Mouse (Mus musculus): ENCODE results near the gene Bend3. TPM values are rescaled to one million over a fixed set of nuclear protein-coding genes. Genes with fewer than 3 reads are reported as not detected.

Bend3 gene
- polyA plus RNA-seq, 1 experiment = 4.3 TPM

- H3K4me3 ChIP-seq (ENCODE audit: insufficient read depth, low read length) = no peak overlapping the region
- TF ChIP-seq CTCF (IDR thresholded peaks at IDR 0.05; ENCODE audit: extremely low read depth, insufficient read depth, low read length) (no peak), POLR2A (IDR thresholded peaks at IDR 0.05; ENCODE audit: extremely low read depth, insufficient read depth, low read length) (no peak)
- no peaks in the 10 kb centered on the region for H3K4me1 ChIP-seq (ENCODE audit: control insufficient read depth, insufficient read depth, low read length)
- no peak overlapping the region for H3K27ac ChIP-seq (ENCODE audit: insufficient read depth, low read length)
Measured at GRCm38 (mm10) chr10:43488258-43488657, 9.6 kb downstream of the Bend3 start.

GRCm38 (mm10) chr10:43489139-43489538, 10.5 kb downstream of the Bend3 start:
- TF ChIP-seq POLR2A (IDR thresholded peaks at IDR 0.05; ENCODE audit: extremely low read depth, insufficient read depth, low read length) (no peak), CTCF (IDR thresholded peaks at IDR 0.05; ENCODE audit: extremely low read depth, insufficient read depth, low read length) (no peak)
- Histone ChIP-seq H3K27ac (ENCODE audit: insufficient read depth, low read length) (no peak overlapping the region), H3K4me1 (ENCODE audit: control insufficient read depth, insufficient read depth, low read length) (no peaks in the 10 kb centered on the region), H3K4me3 (ENCODE audit: insufficient read depth, low read length) (no peak overlapping the region)

- Histone ChIP-seq H3K27ac (ENCODE audit: insufficient read depth, low read length) (no peak overlapping the region), H3K4me3 (ENCODE audit: insufficient read depth, low read length) (no peak overlapping the region), H3K4me1 (ENCODE audit: control insufficient read depth, insufficient read depth, low read length) (no peaks in the 10 kb centered on the region)
- TF ChIP-seq POLR2A (IDR thresholded peaks at IDR 0.05; ENCODE audit: extremely low read depth, insufficient read depth, low read length) = no peak
Measured at GRCm38 (mm10) chr10:43489550-43489949, 10.9 kb downstream of the Bend3 start.

- Histone ChIP-seq H3K4me1 (ENCODE audit: control insufficient read depth, insufficient read depth, low read length) (no peaks in the 10 kb centered on the region), H3K27ac (ENCODE audit: insufficient read depth, low read length) (no peak overlapping the region), H3K4me3 (ENCODE audit: insufficient read depth, low read length) (no peak overlapping the region)
- no peak for TF ChIP-seq POLR2A (IDR thresholded peaks at IDR 0.05; ENCODE audit: extremely low read depth, insufficient read depth, low read length)
- no peak for TF ChIP-seq CTCF (IDR thresholded peaks at IDR 0.05; ENCODE audit: extremely low read depth, insufficient read depth, low read length)
Measured at GRCm38 (mm10) chr10:43490034-43490433, 11.4 kb downstream of the Bend3 start.

- Histone ChIP-seq H3K4me3 (ENCODE audit: insufficient read depth, low read length) (no peak overlapping the region), H3K27ac (ENCODE audit: insufficient read depth, low read length) (no peak overlapping the region), H3K4me1 (ENCODE audit: control insufficient read depth, insufficient read depth, low read length) (no peaks in the 10 kb centered on the region)
- no peak for TF ChIP-seq POLR2A (IDR thresholded peaks at IDR 0.05; ENCODE audit: extremely low read depth, insufficient read depth, low read length)
- no peak for TF ChIP-seq CTCF (IDR thresholded peaks at IDR 0.05; ENCODE audit: extremely low read depth, insufficient read depth, low read length)
Measured at GRCm38 (mm10) chr10:43490846-43491245, 12.2 kb downstream of the Bend3 start.

GRCm38 (mm10) chr10:43502599-43502998, 24.0 kb downstream of the Bend3 start:
- H3K4me1 ChIP-seq (ENCODE audit: control insufficient read depth, insufficient read depth, low read length) = no peaks in the 10 kb centered on the region
- no peak overlapping the region for H3K4me3 ChIP-seq (ENCODE audit: insufficient read depth, low read length)
- TF ChIP-seq CTCF (IDR thresholded peaks at IDR 0.05; ENCODE audit: extremely low read depth, insufficient read depth, low read length) = no peak
- TF ChIP-seq POLR2A (IDR thresholded peaks at IDR 0.05; ENCODE audit: extremely low read depth, insufficient read depth, low read length) = no peak
- H3K27ac ChIP-seq (ENCODE audit: insufficient read depth, low read length) = no peak overlapping the region

- TF ChIP-seq CTCF (IDR thresholded peaks at IDR 0.05; ENCODE audit: extremely low read depth, insufficient read depth, low read length) (no peak), POLR2A (IDR thresholded peaks at IDR 0.05; ENCODE audit: extremely low read depth, insufficient read depth, low read length) (no peak)
- H3K27ac ChIP-seq (ENCODE audit: insufficient read depth, low read length) = no peak overlapping the region
- H3K4me1 ChIP-seq (ENCODE audit: control insufficient read depth, insufficient read depth, low read length) = no peaks in the 10 kb centered on the region
- H3K4me3 ChIP-seq (ENCODE audit: insufficient read depth, low read length) = no peak overlapping the region
Measured at GRCm38 (mm10) chr10:43504291-43504690, 25.7 kb downstream of the Bend3 start.

- Histone ChIP-seq H3K4me1 (ENCODE audit: control insufficient read depth, insufficient read depth, low read length) (no peaks in the 10 kb centered on the region), H3K4me3 (ENCODE audit: insufficient read depth, low read length) (no peak overlapping the region), H3K27ac (ENCODE audit: insufficient read depth, low read length) (no peak overlapping the region)
- TF ChIP-seq POLR2A (IDR thresholded peaks at IDR 0.05; ENCODE audit: extremely low read depth, insufficient read depth, low read length) = no peak
- TF ChIP-seq CTCF (IDR thresholded peaks at IDR 0.05; ENCODE audit: extremely low read depth, insufficient read depth, low read length) = no peak
Measured at GRCm38 (mm10) chr10:43507051-43507450, 28.4 kb downstream of the Bend3 start.

GRCm38 (mm10) chr10:43509228-43509627, 30.6 kb downstream of the Bend3 start:
- H3K4me1 ChIP-seq (ENCODE audit: control insufficient read depth, insufficient read depth, low read length) = no peaks in the 10 kb centered on the region
- H3K4me3 ChIP-seq (ENCODE audit: insufficient read depth, low read length) = no peak overlapping the region
- TF ChIP-seq CTCF (IDR thresholded peaks at IDR 0.05; ENCODE audit: extremely low read depth, insufficient read depth, low read length) (no peak), POLR2A (IDR thresholded peaks at IDR 0.05; ENCODE audit: extremely low read depth, insufficient read depth, low read length) (no peak)
- H3K27ac ChIP-seq (ENCODE audit: insufficient read depth, low read length) = no peak overlapping the region

GRCm38 (mm10) chr10:43512976-43513375, 34.3 kb downstream of the Bend3 start:
- H3K4me3 ChIP-seq (ENCODE audit: insufficient read depth, low read length) = no peak overlapping the region
- no peak for TF ChIP-seq CTCF (IDR thresholded peaks at IDR 0.05; ENCODE audit: extremely low read depth, insufficient read depth, low read length)
- TF ChIP-seq POLR2A (IDR thresholded peaks at IDR 0.05; ENCODE audit: extremely low read depth, insufficient read depth, low read length) = no peak
- H3K27ac ChIP-seq (ENCODE audit: insufficient read depth, low read length) = no peak overlapping the region
- H3K4me1 ChIP-seq (ENCODE audit: control insufficient read depth, insufficient read depth, low read length) = no peaks in the 10 kb centered on the region

All from cortical plate, adult 2 months (tissue).